Mouse (Mus musculus) testis, adult 2 months (tissue): ENCODE results near the gene Ift122. TPM values are rescaled to one million over a fixed set of nuclear protein-coding genes. Genes with fewer than 3 reads are reported as not detected.
A peak's percentile ranks its signal among the peaks of the same experiment; 100 is the strongest.

ENCODE experiments used
- H3K27ac ChIP-seq: fragments of 200-500 bp; 2 replicates; pipeline ENCODE4 v1.5.1; 2012; ENCODE audit warnings: low read depth, low read length; ENCODE audit not compliant: control insufficient read depth, insufficient read depth
- H3K27me3 ChIP-seq: fragments of 200-500 bp; 2 replicates; pipeline ENCODE4 v1.6.1; 2012; ENCODE audit warnings: mild to moderate bottlenecking, low read length, moderate library complexity; ENCODE audit not compliant: control insufficient read depth, insufficient read depth
- H3K36me3 ChIP-seq: fragments of 200-500 bp; 2 replicates; pipeline ENCODE4 v1.6.1; 2012; ENCODE audit warnings: mild to moderate bottlenecking, low read length; ENCODE audit not compliant: control insufficient read depth, insufficient read depth
- H3K4me1 ChIP-seq: fragments of 200-500 bp; 2 replicates; pipeline ENCODE4 v1.6.1; 2012; ENCODE audit warnings: low read length; ENCODE audit not compliant: control insufficient read depth, insufficient read depth
- H3K4me3 ChIP-seq: fragments of 200-500 bp; 2 replicates; pipeline ENCODE4 v1.5.1; 2012; ENCODE audit warnings: low read depth, mild to moderate bottlenecking, low read length, moderate library complexity, mixed read lengths; ENCODE audit not compliant: control insufficient read depth
- CTCF ChIP-seq: fragments of 200-500 bp; IDR thresholded peaks from 2 replicates; pipeline ENCODE4 v1.5.1; 2012; ENCODE audit warnings: low read depth, mild to moderate bottlenecking, inconsistent platforms, low read length, moderate library complexity; ENCODE audit not compliant: control insufficient read depth, insufficient read depth, insufficient replicate concordance
- POLR2A ChIP-seq: fragments of 200-500 bp; IDR thresholded peaks from 2 replicates; pipeline ENCODE4 v1.6.1; 2012; ENCODE audit warnings: low read depth, mild to moderate bottlenecking, inconsistent platforms, low read length, moderate library complexity; ENCODE audit not compliant: control insufficient read depth
- polyA plus RNA-seq: library from polyadenylated mRNA; depleted of rRNA; stranded (reverse); fragments of >200 nt; gene quantifications from 2 replicates; pipeline ENCODE4 v1.2.3, GENCODE M21; 2012; rRNA removed

Ift122 gene
- polyA plus RNA-seq = 126 and 128 TPM in 2 replicates

DNA sequence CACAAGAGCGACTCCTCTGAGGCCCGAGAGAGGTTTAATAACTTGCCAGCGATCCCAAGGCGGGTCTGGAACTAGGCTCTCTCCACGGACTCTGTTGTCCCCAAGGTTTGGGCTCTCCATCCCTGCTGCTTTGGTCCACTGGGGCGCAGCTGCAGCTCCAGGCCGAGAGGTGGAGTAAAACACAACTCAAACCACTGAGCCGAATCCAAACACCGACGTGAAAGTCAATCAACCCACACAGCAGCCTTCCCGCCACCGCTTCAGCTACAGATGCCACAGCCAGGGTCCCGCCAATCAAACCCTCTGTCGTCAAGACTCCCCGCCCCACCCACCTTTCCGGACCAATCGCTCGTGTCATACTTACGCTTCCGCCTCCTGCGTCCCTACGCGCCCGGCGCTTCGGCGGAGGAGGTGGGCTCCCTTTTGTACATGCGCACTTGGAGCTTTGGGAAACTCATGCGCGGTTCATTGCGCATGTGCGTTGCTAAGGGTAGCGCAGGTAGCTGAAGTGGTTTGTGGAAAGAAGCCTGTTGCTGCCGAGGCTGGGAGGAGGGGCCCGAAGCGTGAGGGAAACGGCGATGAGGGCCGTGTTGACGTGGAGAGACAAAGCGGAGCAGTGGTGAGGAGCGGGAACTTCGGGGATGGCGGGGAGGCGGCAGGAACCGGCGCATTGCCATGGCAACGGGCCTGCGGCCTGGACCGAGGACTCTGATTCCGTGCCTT is at the start of gene Ift122, which contains the start of gene Mbd4:
Gene Ift122, plus strand, starts transcription at position 380 of the 723 bp plus-strand sequence.
Gene Mbd4, minus strand, starts transcription at position 281 of the 723 bp plus-strand sequence.
- H3K27me3 ChIP-seq = no peaks in the 10 kb centered on the region
- H3K27ac ChIP-seq = peak within 1 kb of the TSS; percentile 100
- H3K4me1 ChIP-seq = peaks cover 2% of the 10 kb centered on the region
- no peaks in the 10 kb centered on the region; the same call in 1 of the 2 replicates for H3K36me3 ChIP-seq
- H3K4me3 ChIP-seq = peak within 1 kb of the TSS; percentile 100
- TF ChIP-seq CTCF (peak; percentile 25; the same call in 1 of the 2 replicates), POLR2A (peak; percentile 78)

DNA sequence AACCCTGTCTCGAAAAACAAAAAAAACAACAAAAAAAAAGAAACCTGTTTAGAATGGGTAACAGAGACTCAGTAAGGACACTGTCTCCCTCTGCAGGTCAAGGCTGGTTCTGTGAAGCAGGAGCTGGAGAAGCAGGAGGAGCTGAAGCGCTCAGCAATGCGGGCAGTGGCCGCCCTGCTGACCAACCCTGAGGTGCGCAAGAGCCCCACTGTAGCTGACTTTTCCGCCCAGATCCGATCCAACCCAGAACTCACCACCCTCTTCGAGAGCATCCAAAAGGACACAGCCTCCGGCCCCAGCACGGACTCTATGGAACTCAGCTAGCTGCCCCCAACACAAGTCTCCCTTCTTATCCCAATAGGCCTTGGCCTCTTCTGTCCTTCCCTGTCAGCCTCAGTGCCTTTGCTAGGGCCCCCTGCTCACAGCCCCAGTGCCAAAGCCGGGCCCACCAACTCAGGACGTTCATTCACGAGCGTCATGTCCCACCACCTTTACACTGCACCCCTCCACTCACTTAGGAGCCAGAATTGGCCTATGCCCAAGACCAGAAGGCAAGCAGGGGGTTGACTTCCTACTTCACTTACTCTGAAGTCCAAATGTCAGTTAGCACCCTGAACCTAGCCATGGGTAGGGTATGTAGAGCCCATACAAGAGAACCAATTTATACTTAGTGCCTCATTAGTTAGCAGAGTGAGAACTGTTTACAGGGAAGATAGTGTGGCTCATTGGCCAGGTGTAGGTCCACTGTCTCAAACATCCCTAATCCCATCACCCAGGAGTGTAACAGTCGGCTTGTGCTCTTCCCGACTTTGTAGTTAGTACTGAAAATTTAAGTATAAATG is 49.5 kb upstream of the Ift122 start:
- no peak overlapping the region for H3K4me3 ChIP-seq
- TF ChIP-seq CTCF (peak; percentile 54; the same call in 1 of the 2 replicates), POLR2A (no peak)

DNA sequence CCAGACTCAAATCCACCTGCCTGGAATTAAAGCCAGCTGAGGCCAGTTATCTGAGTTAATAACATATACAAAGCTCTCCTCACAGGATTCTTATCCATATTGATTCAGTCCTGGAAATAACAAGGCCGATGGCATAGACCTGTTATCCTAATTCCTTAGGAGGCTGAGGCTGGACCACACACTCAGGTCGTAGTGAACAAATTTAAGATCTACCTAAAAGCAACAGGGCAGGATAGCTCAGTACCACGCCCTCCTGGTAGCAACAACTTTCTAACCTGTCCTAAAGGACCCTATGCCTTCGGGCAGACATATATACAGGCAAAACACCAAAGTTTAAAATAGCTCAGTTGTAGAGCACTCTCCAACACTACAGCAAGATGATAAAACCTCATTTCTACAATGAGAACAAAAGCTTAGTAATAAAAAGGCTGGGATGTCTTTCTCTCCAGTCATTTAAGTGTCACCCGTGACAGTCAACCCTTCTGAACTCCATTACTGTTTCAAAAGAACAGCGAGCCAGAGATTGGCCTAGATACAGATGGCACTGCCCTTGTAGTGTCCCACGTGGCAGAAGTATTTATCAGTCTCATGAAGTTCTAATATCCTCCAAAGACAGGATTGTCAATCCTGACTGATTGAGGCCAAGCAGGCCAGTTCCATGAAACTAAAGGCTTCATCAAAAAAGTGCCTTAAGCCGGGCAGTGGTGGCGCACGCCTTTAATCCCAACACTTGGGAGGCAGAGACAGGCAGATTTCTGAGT is 48.7 kb upstream of the Ift122 start:
- TF ChIP-seq CTCF (no peak), POLR2A (no peak)
- Histone ChIP-seq H3K27me3 (no peaks in the 10 kb centered on the region), H3K4me3 (no peak overlapping the region), H3K4me1 (peaks cover 2% of the 10 kb centered on the region), H3K27ac (no peak overlapping the region), H3K36me3 (peaks cover 2% of the 10 kb centered on the region)

More for the DNA sequence above, 49.5 kb upstream of the Ift122 start:
- H3K27me3 ChIP-seq = no peaks in the 10 kb centered on the region
- peaks cover 2% of the 10 kb centered on the region for H3K4me1 ChIP-seq
- H3K27ac ChIP-seq = no peak overlapping the region
- peaks cover 5% of the 10 kb centered on the region for H3K36me3 ChIP-seq

DNA sequence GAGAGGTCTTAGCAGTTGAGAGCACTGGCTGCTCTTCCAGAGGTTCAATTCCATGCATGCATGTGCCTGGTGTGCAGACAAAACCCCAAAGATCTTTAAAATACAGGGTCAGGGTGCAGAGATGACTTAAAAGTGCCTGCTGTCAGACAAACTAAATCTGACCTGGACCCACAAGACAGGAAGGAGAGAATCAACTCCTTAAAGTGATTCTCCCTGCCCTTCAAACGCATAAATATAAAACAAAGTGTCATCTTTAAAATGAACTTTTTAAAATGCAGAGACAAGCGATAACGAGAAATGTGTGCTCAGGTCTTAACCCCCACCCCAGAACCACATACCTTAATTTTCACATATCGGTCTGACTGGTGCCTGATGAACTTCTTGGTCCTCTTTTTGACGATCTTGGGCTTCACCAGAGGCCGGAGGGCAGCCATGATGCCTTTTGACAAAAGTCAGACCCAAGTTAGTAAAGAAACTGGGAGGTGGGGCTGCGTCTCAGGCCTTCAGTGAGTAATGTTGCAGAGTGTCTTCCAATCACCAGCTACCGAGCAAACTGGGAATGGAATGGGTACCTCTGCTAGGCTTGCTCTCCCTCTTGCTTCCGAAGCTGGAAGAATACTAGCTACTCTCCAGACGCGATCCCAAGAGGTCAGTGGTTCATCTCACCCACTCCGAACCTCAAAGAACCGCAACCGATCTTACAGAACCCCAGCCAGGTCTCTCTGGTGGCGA is 45.6 kb upstream of the Ift122 start:
- TF ChIP-seq POLR2A = no peak
- no peak for TF ChIP-seq CTCF
- no peaks in the 10 kb centered on the region; the same call in 1 of the 2 replicates for H3K36me3 ChIP-seq
- H3K27ac ChIP-seq = peak overlapping the region; percentile 85
- H3K4me3 ChIP-seq = peak overlapping the region; percentile 86
- peaks cover 2% of the 10 kb centered on the region for H3K4me1 ChIP-seq
- no peaks in the 10 kb centered on the region for H3K27me3 ChIP-seq

DNA sequence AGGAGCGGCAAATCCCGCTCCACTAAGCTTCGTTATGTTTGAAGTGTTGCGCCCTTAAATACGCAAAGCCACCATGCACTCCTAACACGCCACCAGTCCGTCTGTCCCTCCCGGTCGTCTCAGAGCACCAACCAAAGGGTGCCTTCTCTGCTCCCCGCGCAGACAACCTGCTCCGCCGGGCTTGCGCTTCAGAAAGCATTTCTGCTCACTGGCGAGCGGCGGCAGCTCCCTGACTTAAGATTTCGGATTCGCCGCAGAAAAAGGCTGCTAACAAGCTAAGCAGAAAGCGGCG is 45.1 kb upstream of the Ift122 start:
- no peaks in the 10 kb centered on the region; the same call in 1 of the 2 replicates for H3K36me3 ChIP-seq
- TF ChIP-seq CTCF = no peak
- no peak for TF ChIP-seq POLR2A
- no peaks in the 10 kb centered on the region for H3K27me3 ChIP-seq
- H3K4me1 ChIP-seq = peaks cover 2% of the 10 kb centered on the region
- H3K4me3 ChIP-seq = peak overlapping the region; percentile 86
- H3K27ac ChIP-seq = peak overlapping the region; percentile 85

DNA sequence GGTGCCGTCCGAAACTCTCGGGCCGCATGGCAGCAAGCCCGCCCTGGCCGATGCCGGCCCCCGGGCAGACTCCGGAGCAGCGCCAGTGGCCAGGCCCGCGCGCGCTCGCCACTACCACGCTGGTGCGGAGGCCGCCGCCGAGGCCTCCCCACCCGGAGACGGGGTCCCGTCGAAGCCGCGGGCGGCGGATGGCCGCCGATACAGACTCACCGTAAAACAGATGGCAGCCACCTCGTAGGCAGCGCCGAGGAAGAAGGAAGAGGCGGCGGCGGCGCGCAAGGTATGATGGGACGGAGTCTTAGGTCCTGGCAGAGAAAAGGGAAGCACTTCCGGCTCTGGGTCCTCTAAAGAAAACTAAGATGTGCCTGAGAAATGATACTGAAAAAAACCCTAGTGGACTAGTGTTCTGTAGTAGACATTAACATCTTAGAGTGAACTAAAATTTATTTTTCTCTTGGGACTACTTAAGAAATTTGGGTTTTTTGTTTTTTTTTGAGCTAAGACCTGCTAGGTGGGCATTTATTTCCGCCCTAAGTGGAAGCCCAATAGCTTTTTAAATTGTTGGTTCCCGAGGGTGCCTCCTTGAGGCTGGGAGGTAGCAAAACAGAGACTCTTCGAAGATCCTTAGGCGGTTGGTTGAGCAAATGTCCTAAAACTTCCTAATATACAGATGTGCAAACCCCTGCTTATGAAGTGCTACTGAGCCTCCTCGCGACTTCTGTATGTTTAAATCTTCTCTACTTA is 44.6 kb upstream of the Ift122 start, which contains the start of gene Rpl32:
Gene Rpl32, minus strand, starts transcription at position 260 of the 744 bp plus-strand sequence.
- peak within 1 kb of the TSS; percentile 86 for H3K4me3 ChIP-seq
- H3K36me3 ChIP-seq = no peaks in the 10 kb centered on the region; the same call in 1 of the 2 replicates
- peak within 1 kb of the TSS; percentile 85 for H3K27ac ChIP-seq
- H3K27me3 ChIP-seq = no peaks in the 10 kb centered on the region
- TF ChIP-seq POLR2A = peak; percentile 93
- TF ChIP-seq CTCF = no peak
- peaks cover 2% of the 10 kb centered on the region for H3K4me1 ChIP-seq
